Mouse (Mus musculus) kidney, postnatal 0 days (tissue): ENCODE results near the gene Inhbc. TPM values are rescaled to one million over a fixed set of nuclear protein-coding genes. Genes with fewer than 3 reads are reported as not detected.
"Not testable (repeated sequence)": the region's sequence is repeated elsewhere in the genome, so short reads cannot be mapped to it uniquely, and the experiment has no call there.

ENCODE experiments used
- ATAC-seq: fragments of 200-750 bp; cut with Nextera tagmentation; replicated peaks from 2 replicates; pipeline ENCODE4 v1.8.0; 2017; ENCODE audit warnings: low read depth, moderate number of reproducible peaks, moderate TSS enrichment, moderate library complexity; ENCODE audit not compliant: low FRiP score
- DNase-seq: peaks from one replicate; pipeline ENCODE4 v3.0.0-alpha.2; 2016; ENCODE audit warnings: low spot score
- H3K27ac ChIP-seq: fragments of 300-500 bp; sonication (generic); 2 replicates; pipeline ENCODE4 v1.5.1; 2014; ENCODE audit warnings: mild to moderate bottlenecking
- H3K27me3 ChIP-seq: fragments of 300-500 bp; sonication (generic); 2 replicates; pipeline ENCODE4 v1.6.1; 2014; ENCODE audit warnings: low read length, mixed read lengths; ENCODE audit not compliant: insufficient read depth
- H3K36me3 ChIP-seq: fragments of 300-500 bp; sonication (generic); 2 replicates; pipeline ENCODE4 v1.6.1; 2014; ENCODE audit warnings: low read length, mixed read lengths; ENCODE audit not compliant: insufficient read depth
- H3K4me1 ChIP-seq: fragments of 300-500 bp; sonication (generic); replicated peaks from 2 replicates; pipeline ENCODE4 v1.6.1; 2014; ENCODE audit warnings: antibody characterized with exemption, low read length, mixed read lengths; ENCODE audit not compliant: insufficient read depth
- H3K4me2 ChIP-seq: fragments of 300-500 bp; sonication (generic); 2 replicates; pipeline ENCODE4 v1.6.1; 2014; ENCODE audit warnings: mild to moderate bottlenecking, low read length, moderate library complexity, mixed read lengths
- H3K4me3 ChIP-seq: fragments of 300-500 bp; sonication (generic); replicated peaks from 2 replicates; pipeline ENCODE4 v1.5.1; 2014; ENCODE audit warnings: low read depth, low read length
- H3K9ac ChIP-seq: fragments of 300-500 bp; sonication (generic); 2 replicates; pipeline ENCODE4 v1.6.1; 2014; ENCODE audit warnings: low read depth, low read length
- H3K9me3 ChIP-seq: fragments of 300-500 bp; sonication (generic); replicated peaks from 2 replicates; pipeline ENCODE4 v1.6.1; 2016; ENCODE audit warnings: low read length, inconsistent platforms, mixed read lengths
- CTCF ChIP-seq: IDR thresholded peaks from 2 replicates; pipeline ENCODE4 v1.5.1; 2016; ENCODE audit warnings: antibody characterized with exemption, low read depth, mild to moderate bottlenecking, moderate library complexity
- WGBS: fragments of 180-500 bp; shearing (Covaris S2); extraction: QIAGEN DNeasy Blood & Tissue Kit; methylation state at CpG from one replicate; pipeline ENCODE4 v1.1.7; 2014; 5-methylcytosine and 5-hydroxymethylcytosine counted together
- polyA plus RNA-seq: library from polyadenylated mRNA; unstranded; fragments of >200 nt; fragmentation: Nextera tagmentation; extraction: Ambion mirVana; gene quantifications from 2 replicates; pipeline ENCODE4 v1.2.1, GENCODE M21; 2015

Inhbc gene
- polyA plus RNA-seq, 1 experiment from 2014 or later: 0.14 TPM

DNA sequence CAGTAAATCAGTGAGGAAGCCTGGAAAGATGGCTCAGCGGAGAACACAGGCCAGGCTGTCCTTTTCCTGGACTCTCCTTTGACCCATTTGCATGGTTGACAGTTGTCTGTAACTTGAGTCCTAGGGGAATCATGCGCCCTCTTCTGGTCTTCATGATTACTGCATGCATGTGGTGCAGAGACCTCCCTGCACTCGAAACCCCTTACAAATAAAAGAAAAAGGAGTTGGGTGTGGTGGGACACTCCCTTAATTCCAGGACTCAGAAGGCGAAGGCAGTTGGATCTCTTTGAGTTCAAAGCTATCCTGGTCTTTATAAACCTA lies 57.9 kb downstream of the Inhbc start:
- peak overlapping the region; percentile 73 for H3K27ac ChIP-seq
- no peak overlapping the region for H3K9ac ChIP-seq
- peaks cover 6% of the 10 kb centered on the region; the same call in 1 of the 2 replicates for H3K4me1 ChIP-seq
- 0% methylated on average over 4 of the region's 4 CpGs for WGBS
- ATAC-seq (peak; percentile 45), DNase-seq (peak; percentile 91)
- peak; percentile 89 for TF ChIP-seq CTCF
- H3K36me3 ChIP-seq: peaks cover 14% of the 10 kb centered on the region
- peak overlapping the region; percentile 82 for H3K4me3 ChIP-seq
- no peaks in the 10 kb centered on the region for H3K27me3 ChIP-seq
- H3K9me3 ChIP-seq: no peaks in the 10 kb centered on the region
- H3K4me2 ChIP-seq: peak overlapping the region; percentile 58

DNA sequence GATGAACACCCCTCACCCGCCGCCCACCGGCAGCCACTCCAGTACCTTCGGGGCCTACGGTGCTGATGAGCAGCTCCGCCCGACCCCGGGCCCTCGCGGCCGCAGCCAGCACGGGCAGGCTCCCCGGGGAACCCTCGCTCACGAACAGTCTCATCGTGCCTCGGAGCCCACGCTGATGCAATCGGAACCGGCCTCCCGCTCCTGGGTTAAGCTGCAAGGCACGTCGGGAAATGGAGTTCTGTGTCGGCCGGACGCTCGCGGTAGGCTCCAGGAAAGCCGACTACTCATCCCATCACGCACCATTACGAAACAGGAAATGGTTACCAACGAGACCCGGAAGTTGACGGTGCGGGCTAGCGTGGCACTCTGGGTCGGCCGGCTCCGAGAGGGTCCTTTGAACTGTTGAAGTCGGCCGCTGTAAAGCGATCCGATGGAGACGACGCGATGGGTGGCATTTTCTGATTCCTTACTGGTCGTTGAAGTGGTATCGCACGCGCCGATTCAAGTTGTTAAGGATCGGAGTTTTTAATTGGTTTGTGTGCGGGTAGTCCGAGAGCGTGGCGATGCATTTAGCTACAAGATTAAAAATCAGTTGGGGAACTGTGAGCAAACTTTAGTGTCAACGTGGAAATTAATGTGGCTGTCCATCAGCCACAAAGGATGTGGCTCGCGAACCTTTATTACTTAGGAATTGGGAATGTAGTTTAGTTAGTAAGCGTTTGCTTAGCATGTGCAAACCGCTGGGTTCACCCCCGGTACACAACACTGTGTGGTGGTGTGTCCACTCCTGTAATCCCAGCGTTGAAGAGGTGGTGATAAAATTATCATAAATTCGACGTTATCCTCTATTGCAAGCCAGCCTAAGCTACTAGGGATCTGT lies 58.5 kb downstream of the Inhbc start, which contains the start of gene Mars:
TSS of gene Mars (minus strand) at position 311 of the 880 bp plus-strand sequence.
- peak within 1 kb of the TSS; percentile 82 for H3K4me3 ChIP-seq
- ATAC-seq: peak; percentile 94
- peak within 1 kb of the TSS; percentile 73 for H3K27ac ChIP-seq
- peak within 1 kb of the TSS; percentile 58 for H3K4me2 ChIP-seq
- TF ChIP-seq CTCF: 0 out of 2 replicates have a peak, but pooled peaks have one; percentile 4
- H3K27me3 ChIP-seq: no peaks in the 10 kb centered on the region
- peak within 1 kb of the TSS; percentile 83 for H3K9ac ChIP-seq
- peak; percentile 99 for DNase-seq
- H3K9me3 ChIP-seq: no peaks in the 10 kb centered on the region
- peaks cover 6% of the 10 kb centered on the region; the same call in 1 of the 2 replicates for H3K4me1 ChIP-seq
- under 1% methylated on average over 65 of the region's 65 CpGs for WGBS
- H3K36me3 ChIP-seq: peaks cover 16% of the 10 kb centered on the region

DNA sequence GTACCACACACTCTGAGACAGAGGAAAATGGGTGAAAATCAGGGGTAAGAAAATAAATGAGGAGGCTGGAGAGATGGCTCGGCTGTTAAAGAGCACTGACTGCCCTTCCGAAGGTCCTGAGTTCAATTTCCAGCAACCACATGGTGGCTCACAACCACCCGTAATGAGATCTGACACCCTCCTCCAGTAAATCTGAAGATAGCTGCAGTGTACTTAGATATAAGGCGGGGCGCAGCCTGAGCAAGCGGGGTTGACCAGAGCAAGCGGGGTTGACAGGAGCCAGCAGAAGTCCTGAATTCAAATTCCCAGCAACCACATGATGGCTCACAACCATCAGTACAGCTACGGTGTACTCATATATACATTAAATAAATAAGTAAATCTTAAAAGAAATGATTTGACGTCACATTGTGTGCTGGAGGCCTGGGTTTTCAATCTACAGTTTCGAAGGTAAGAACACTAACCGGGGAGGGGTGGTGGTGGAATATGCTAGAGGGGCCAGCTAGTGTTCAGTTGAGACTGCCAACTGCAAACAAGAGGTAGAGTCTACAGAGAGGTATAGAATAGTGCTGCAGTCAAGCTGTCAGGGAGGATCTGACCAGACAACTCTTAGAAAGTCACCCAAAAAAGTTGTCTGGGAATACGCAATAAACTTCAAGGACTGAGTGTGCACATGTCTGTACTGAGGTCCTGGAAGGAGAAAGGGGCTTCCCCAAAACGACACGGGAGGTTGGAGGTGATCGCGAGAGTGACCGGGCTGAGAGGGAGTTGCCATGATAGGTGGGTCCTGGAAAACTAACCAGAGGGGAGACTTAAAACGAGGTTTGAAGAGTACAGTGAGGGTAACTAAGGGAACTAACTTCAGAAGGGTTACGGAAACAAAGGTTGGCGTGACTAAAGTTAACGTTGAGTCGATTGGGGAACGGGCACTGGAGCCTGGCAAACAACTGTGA lies 59.4 kb downstream of the Inhbc start:
- peak overlapping the region; percentile 83 for H3K9ac ChIP-seq
- H3K4me2 ChIP-seq: peak overlapping the region; percentile 58
- H3K4me3 ChIP-seq: peak overlapping the region; percentile 82
- peak; percentile 80 for DNase-seq
- no peaks in the 10 kb centered on the region for H3K27me3 ChIP-seq
- H3K4me1 ChIP-seq: peaks cover 6% of the 10 kb centered on the region; the same call in 1 of the 2 replicates
- ATAC-seq: peak; percentile 79
- peak overlapping the region; percentile 73 for H3K27ac ChIP-seq
- TF ChIP-seq CTCF: no peak
- 32% methylated on average over 23 of the region's 23 CpGs for WGBS
- no peaks in the 10 kb centered on the region for H3K9me3 ChIP-seq
- peaks cover 22% of the 10 kb centered on the region for H3K36me3 ChIP-seq

DNA sequence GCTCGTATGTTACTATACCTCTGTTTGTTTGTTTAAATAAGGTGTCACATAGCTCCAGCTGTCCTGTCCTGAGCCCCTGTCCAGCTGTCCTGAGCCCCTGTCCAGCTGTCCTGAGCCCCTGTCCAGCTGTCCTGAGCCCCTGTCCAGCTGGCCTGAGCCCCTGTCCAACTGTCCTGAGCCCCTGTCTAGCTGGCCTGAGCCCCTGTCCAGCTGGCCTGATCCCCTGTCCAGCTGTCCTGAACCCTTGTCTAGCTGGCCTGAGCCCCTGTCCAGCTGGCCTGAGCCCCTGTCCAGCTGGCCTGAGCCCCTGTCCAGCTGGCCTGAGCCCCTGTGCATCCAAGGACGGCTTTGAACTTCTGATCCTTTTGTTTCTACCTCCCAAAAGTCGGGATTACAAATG lies 61.1 kb downstream of the Inhbc start:
- H3K27ac ChIP-seq, H3K4me1 ChIP-seq, H3K4me3 ChIP-seq, DNase-seq, ATAC-seq, H3K4me2 ChIP-seq, H3K9me3 ChIP-seq, H3K9ac ChIP-seq, H3K27me3 ChIP-seq: not testable (repeated sequence)
- H3K36me3 ChIP-seq: peaks cover 33% of the 10 kb centered on the region
- 85% methylated on average over 3 of the region's 3 CpGs for WGBS

Other genes with a start within 250 kb of the Inhbc start
- 107 and 114 TPM in 2 replicates for gene Os9, start 249.3 kb downstream of the Inhbc start, polyA plus RNA-seq
- gene B4galnt1, start 205.2 kb downstream of the Inhbc start, polyA plus RNA-seq: 15.0 and 16.4 TPM in 2 replicates
- 2.8 and 3.1 TPM in 2 replicates for gene Slc26a10, start 189.8 kb downstream of the Inhbc start, polyA plus RNA-seq
- 27.9 and 29.0 TPM in 2 replicates for gene Arhgef25, start 180.3 kb downstream of the Inhbc start, polyA plus RNA-seq
- gene Dtx3, start 174.7 kb downstream of the Inhbc start, polyA plus RNA-seq: 83.3 and 85.1 TPM in 2 replicates
- gene Pip4k2c, start 158.8 kb downstream of the Inhbc start, polyA plus RNA-seq: 45.0 and 50.1 TPM in 2 replicates
- gene Kif5a, start 107.1 kb downstream of the Inhbc start, polyA plus RNA-seq: 0.28 and 0.47 TPM in 2 replicates
- gene Dctn2, start 104.1 kb downstream of the Inhbc start, polyA plus RNA-seq: 177 and 190 TPM in 2 replicates
- 10.5 and 10.7 TPM in 2 replicates for gene Mbd6, start 81.4 kb downstream of the Inhbc start, polyA plus RNA-seq
- gene Mars, start 58.6 kb downstream of the Inhbc start, polyA plus RNA-seq: 99.1 and 103 TPM in 2 replicates
- gene Arhgap9, start 48.5 kb downstream of the Inhbc start, polyA plus RNA-seq: 3.7 and 3.8 TPM in 2 replicates
- 3.3 and 4.1 TPM in 2 replicates for gene Gli1, start 28.5 kb downstream of the Inhbc start, polyA plus RNA-seq
- gene Inhbe, start 16.0 kb downstream of the Inhbc start, polyA plus RNA-seq: not detected in 2 replicates
- 33.1 and 34.4 TPM in 2 replicates for gene R3hdm2, start 9.9 kb upstream of the Inhbc start, polyA plus RNA-seq
- 0.16 and 0.31 TPM in 2 replicates for gene Stac3, start 131.3 kb upstream of the Inhbc start, polyA plus RNA-seq
- 57.8 and 63.2 TPM in 2 replicates for gene Ndufa4l2, start 144.5 kb upstream of the Inhbc start, polyA plus RNA-seq
- gene Shmt2, start 152.0 kb upstream of the Inhbc start, polyA plus RNA-seq: 71.1 and 76.0 TPM in 2 replicates
- 0.93 and 1.1 TPM in 2 replicates for gene Nxph4, start 164.1 kb upstream of the Inhbc start, polyA plus RNA-seq